9 mouse cellular contexts compared by ENCODE assay signal in genomic region chr19:9938156-9938823, GRCm38 (mm10). TPM values are rescaled to one million over a fixed set of nuclear protein-coding genes. Genes with fewer than 3 reads are reported as not detected.
DNase-seq lines count a peak whose midpoint lies in the region; ATAC-seq and TF ChIP-seq lines count a peak whose summit lies in the region.
"Had no signal": no experiment of that assay in that cellular context is flagged by ENCODE, and none has a peak within 500 bp of the region (broad histone marks: within the 10 kb centered on the region; RNA-seq: fewer than 3 reads in every experiment).

No protein-coding gene starts in this region.

- H3K36me3 ChIP-seq in intestine, embryonic 16.5 days (ENCODE audit: control insufficient read depth, insufficient read depth, low read length) = no peaks in the 10 kb centered on the region
- H3K36me3 ChIP-seq in intestine, postnatal 0 days (ENCODE audit: control insufficient read depth, insufficient read depth) = no peaks in the 10 kb centered on the region
- H3K36me3 ChIP-seq in myocyte (ENCODE audit: control insufficient read depth, insufficient read depth) = no peaks in the 10 kb centered on the region
- H3K36me3 ChIP-seq in midbrain, embryonic 10.5 days = no peaks in the 10 kb centered on the region

- peaks cover 6% of the 10 kb centered on the region; the same call in 1 of the 2 replicates for H3K4me1 ChIP-seq in intestine, embryonic 16.5 days (ENCODE audit: control insufficient read depth, insufficient read depth, low read length)
- H3K4me1 ChIP-seq in intestine, postnatal 0 days (replicated peaks; ENCODE audit: control insufficient read depth, insufficient read depth, low read length) = no peaks in the 10 kb centered on the region; the same call in none of the 2 replicates
- peaks cover 38% of the 10 kb centered on the region for H3K4me1 ChIP-seq in midbrain, embryonic 10.5 days

- no peak overlapping the region for H3K4me2 ChIP-seq in intestine, embryonic 16.5 days (ENCODE audit: low read depth, low read length)
- H3K4me2 ChIP-seq in intestine, postnatal 0 days (replicated peaks; ENCODE audit: low read depth) = no peak overlapping the region
- H3K4me2 ChIP-seq in myocyte (ENCODE audit: low read depth) = peak overlapping the region; percentile 8

- WGBS in intestine, embryonic 16.5 days = 66% methylated on average over 6 of the region's 6 CpGs
- 54% methylated on average over 6 of the region's 6 CpGs for WGBS in intestine, postnatal 0 days
- WGBS in midbrain, embryonic 10.5 days = 87% methylated on average over 6 of the region's 6 CpGs

- no peak for TF ChIP-seq POLR2A in myocyte (IDR thresholded peaks at IDR 0.05; ENCODE audit: insufficient read length, low read depth)

- peak; percentile 58 for DNase-seq in CD4-positive, CD25-positive, alpha-beta regulatory T cell, adult 2 months (ENCODE audit: low read depth, low spot score)
- DNase-seq in T-cell, adult 2 months (ENCODE audit: low spot score) = peak; percentile 27
- DNase-seq in midbrain, embryonic 10.5 days (ENCODE audit: low spot score) = no peak
- no peak for DNase-seq in layer of hippocampus, postnatal 25 days (ENCODE audit: extremely low spot score in 1 of 2, low spot score in 1 of 2)
- DNase-seq in cerebellum, postnatal 10 days = no peak
- DNase-seq: right cerebral cortex, postnatal 25 days had no signal

- no peak overlapping the region for H3K4me3 ChIP-seq in intestine, embryonic 16.5 days (ENCODE audit: low read length)
- no peak overlapping the region for H3K4me3 ChIP-seq in intestine, postnatal 0 days (ENCODE audit: low read depth, low read length)
- no peak overlapping the region for H3K4me3 ChIP-seq in myocyte
- H3K4me3 ChIP-seq in midbrain, embryonic 10.5 days = no peak overlapping the region

- H3K79me2 ChIP-seq in myocyte (ENCODE audit: control insufficient read depth, insufficient read depth) = no peaks in the 10 kb centered on the region

- no peak for TF ChIP-seq CTCF in intestine, postnatal 0 days (IDR thresholded peaks at IDR 0.05; ENCODE audit: low read depth)

- H3K27ac ChIP-seq in intestine, embryonic 16.5 days (ENCODE audit: low read length) = peak overlapping the region; percentile 33; the same call in 1 of the 2 replicates
- no peak overlapping the region; the same call in 1 of the 2 replicates for H3K27ac ChIP-seq in intestine, postnatal 0 days (ENCODE audit: low read depth, low read length)
- H3K27ac ChIP-seq in midbrain, embryonic 10.5 days (replicated peaks) = no peak overlapping the region

- no peak overlapping the region for H3ac ChIP-seq in myocyte (ENCODE audit: control insufficient read depth, insufficient read length)

- H3K27me3 ChIP-seq in intestine, embryonic 16.5 days (replicated peaks; ENCODE audit: control insufficient read depth, insufficient read depth, low read length) = no peaks in the 10 kb centered on the region
- H3K27me3 ChIP-seq in intestine, postnatal 0 days (replicated peaks; ENCODE audit: control insufficient read depth, insufficient read depth, low read length) = no peaks in the 10 kb centered on the region
- no peaks in the 10 kb centered on the region for H3K27me3 ChIP-seq in myocyte (ENCODE audit: control insufficient read depth, insufficient read depth, insufficient read length)
- no peaks in the 10 kb centered on the region; the same call in 1 of the 2 replicates for H3K27me3 ChIP-seq in midbrain, embryonic 10.5 days (ENCODE audit: low read depth, poor library complexity, severe bottlenecking)

- H3K9me3 ChIP-seq in intestine, embryonic 16.5 days (ENCODE audit: control insufficient read depth, low read length) = no peaks in the 10 kb centered on the region
- H3K9me3 ChIP-seq in intestine, postnatal 0 days (ENCODE audit: control insufficient read depth) = no peaks in the 10 kb centered on the region
- no peaks in the 10 kb centered on the region for H3K9me3 ChIP-seq in midbrain, embryonic 10.5 days (replicated peaks)

- no peak for ATAC-seq in intestine, embryonic 16.5 days
- ATAC-seq in intestine, postnatal 0 days = no peak

- H3K9ac ChIP-seq in intestine, embryonic 16.5 days (ENCODE audit: low read depth, low read length) = no peak overlapping the region
- H3K9ac ChIP-seq in intestine, postnatal 0 days (ENCODE audit: low read depth, low read length) = no peak overlapping the region

TF ChIP-seq in myocyte, 11 proteins besides CTCF, POLR2A, EP300 and RAD21:
- TF ChIP-seq REST (IDR thresholded peaks at IDR 0.05; ENCODE audit: insufficient read depth, insufficient read length) (no peak), MYOG (IDR thresholded peaks at IDR 0.05; ENCODE audit: control insufficient read depth in 1 of 3, insufficient read depth in 1 of 3, insufficient read length in 2 of 3, low read depth in 2 of 3) (no peak), TCF12 (IDR thresholded peaks at IDR 0.05; ENCODE audit: insufficient read depth, poor library complexity, severe bottlenecking) (no peak), MYOD1 (IDR thresholded peaks at IDR 0.05; ENCODE audit: control insufficient read depth in 1 of 3, insufficient read length in 2 of 3, low read depth in 2 of 3) (no peak), SRF (IDR thresholded peaks at IDR 0.05; ENCODE audit: control insufficient read depth, insufficient read length, low read depth) (no peak), TCF3 (IDR thresholded peaks at IDR 0.05; ENCODE audit: insufficient read length, low read depth) (no peak), CEBPB (IDR thresholded peaks at IDR 0.05; ENCODE audit: insufficient read depth, poor library complexity, severe bottlenecking) (no peak), POLR2AphosphoS2 (IDR thresholded peaks at IDR 0.05; ENCODE audit: insufficient read length, low read depth) (no peak), MAX (IDR thresholded peaks at IDR 0.05; ENCODE audit: low read depth) (no peak), USF1 (IDR thresholded peaks at IDR 0.05; ENCODE audit: low read depth) (no peak), E2F4 (IDR thresholded peaks at IDR 0.05; ENCODE audit: insufficient read depth) (no peak)

RNA-seq across cellular contexts. Expression of gene Incenp, which starts 38.9 kb away (rescaled TPM):
- 63.8 and 64.4 TPM in 2 replicates for polyA plus RNA-seq in intestine, embryonic 16.5 days (2015; fragmentation: Nextera tagmentation; extraction: Ambion mirVana)
- 22.9 and 24.3 TPM in 2 replicates for polyA plus RNA-seq in intestine, postnatal 0 days (2015; fragmentation: Nextera tagmentation; extraction: Ambion mirVana)
- polyA plus RNA-seq in myocyte (2012; fragmentation: generic; extraction: Trizol) = 39.0 TPM
- polyA plus RNA-seq in midbrain, embryonic 10.5 days (2016; fragmentation: Nextera tagmentation; extraction: Ambion mirVana) = 142 and 150 TPM in 2 replicates
- total RNA-seq in layer of hippocampus, postnatal 25 days (2021) = 10 to 100 TPM; 13.2 to 14.8 TPM

RNA-seq across cellular contexts. Expression of gene Fth1, which starts 42.1 kb away (rescaled TPM):
- 2,278 and 2,351 TPM in 2 replicates for polyA plus RNA-seq in intestine, embryonic 16.5 days (2015; fragmentation: Nextera tagmentation; extraction: Ambion mirVana)
- polyA plus RNA-seq in intestine, postnatal 0 days (2015; fragmentation: Nextera tagmentation; extraction: Ambion mirVana) = 6,780 and 7,050 TPM in 2 replicates
- 6,603 TPM for polyA plus RNA-seq in myocyte (2012; fragmentation: generic; extraction: Trizol)
- 1,350 and 1,398 TPM in 2 replicates for polyA plus RNA-seq in midbrain, embryonic 10.5 days (2016; fragmentation: Nextera tagmentation; extraction: Ambion mirVana)
- total RNA-seq in layer of hippocampus, postnatal 25 days (2021) = 1,000 to 10,000 TPM; 2,794 to 3,082 TPM

Comparison
In these comparisons a context has a peak if more than half of its experiments do, and no peak if none do; other contexts are left out.
1. DNase-seq: peak in CD4-positive, CD25-positive, alpha-beta regulatory T cell, adult 2 months (single experiment) and T-cell, adult 2 months (single experiment); none in midbrain, embryonic 10.5 days (single experiment), layer of hippocampus, postnatal 25 days (0 of 2) and cerebellum, postnatal 10 days (0 of 2).